Mouse (Mus musculus) stomach, postnatal 0 days (tissue): ENCODE results near the gene Bach2.

Experiments
- CTCF ChIP-seq: IDR thresholded peaks from 2 replicates; pipeline ENCODE4 v1.5.1; 2016; ENCODE audit warnings: antibody characterized with exemption, low read depth, mild to moderate bottlenecking, moderate library complexity
- EP300 ChIP-seq: optimal IDR thresholded peaks from 2 replicates; pipeline ENCODE3; 2016; ENCODE audit warnings: antibody characterized with exemption

- no peak for TF ChIP-seq CTCF
- no peak for TF ChIP-seq EP300
Measured at GRCm38 (mm10) chr4:32373527-32373926, 134.9 kb downstream of the Bach2 start.
